Mouse (Mus musculus) hindbrain, embryonic 10.5 days (tissue): ENCODE measurements around the gene Raet1d. TPM values are rescaled to one million over a fixed set of nuclear protein-coding genes. Genes with fewer than 3 reads are reported as not detected.
"Not testable (repeated sequence)": the region's sequence is repeated elsewhere in the genome, so short reads cannot be mapped to it uniquely, and the experiment has no call there.

ENCODE experiments used
- DNase-seq: peaks from one replicate; pipeline ENCODE4 v3.0.0-alpha.2; 2017; ENCODE audit warnings: low spot score
- H3K27ac ChIP-seq: fragments of 300-500 bp; sonication (generic); 2 replicates; pipeline ENCODE4 v1.5.1; 2016; ENCODE audit warnings: mild to moderate bottlenecking, moderate library complexity
- H3K27me3 ChIP-seq: fragments of 300-500 bp; sonication (generic); 2 replicates; pipeline ENCODE4 v1.6.1; 2016; ENCODE audit warnings: mild to moderate bottlenecking; ENCODE audit not compliant: poor library complexity, insufficient read depth, severe bottlenecking
- H3K36me3 ChIP-seq: fragments of 300-500 bp; sonication (generic); 2 replicates; pipeline ENCODE4 v1.6.1; 2016; ENCODE audit warnings: mild to moderate bottlenecking, moderate library complexity
- H3K4me1 ChIP-seq: fragments of 300-500 bp; sonication (generic); replicated peaks from 2 replicates; pipeline ENCODE4 v1.6.1; 2016; ENCODE audit warnings: mild to moderate bottlenecking
- H3K4me3 ChIP-seq: fragments of 300-500 bp; sonication (generic); 2 replicates; pipeline ENCODE4 v1.5.1; 2016; ENCODE audit warnings: mild to moderate bottlenecking, moderate library complexity
- H3K9me3 ChIP-seq: fragments of 300-500 bp; sonication (generic); 2 replicates; pipeline ENCODE4 v1.6.1; 2016; ENCODE audit warnings: mild to moderate bottlenecking, moderate library complexity
- WGBS: fragments of 180-500 bp; shearing (Covaris S2); methylation state at CpG from one replicate; pipeline ENCODE4 v1.1.7; 2016; 5-methylcytosine and 5-hydroxymethylcytosine counted together
- polyA plus RNA-seq: library from polyadenylated mRNA; unstranded; fragments of >200 nt; fragmentation: Nextera tagmentation; extraction: Ambion mirVana; gene quantifications from 2 replicates; pipeline ENCODE4 v1.2.1, GENCODE M21; 2016

The Raet1d gene
- polyA plus RNA-seq = 16.0 and 16.5 TPM in 2 replicates

- DNase-seq, H3K4me1 ChIP-seq, H3K4me3 ChIP-seq, H3K9me3 ChIP-seq, H3K27ac ChIP-seq, H3K36me3 ChIP-seq, H3K27me3 ChIP-seq: not testable (repeated sequence)
- 75% methylated on average over 3 of the region's 3 CpGs for WGBS
Observed at GRCm38 (mm10) chr10:22360252-22360651, at the start of gene Raet1d. Raet1d (plus strand) TSS chr10:22360552.

GRCm38 (mm10) chr10:22322858-22323257 lies 37.5 kb upstream of the Raet1d start:
- no peak overlapping the region for H3K27ac ChIP-seq
- no peaks in the 10 kb centered on the region for H3K36me3 ChIP-seq
- WGBS = 93% methylated on average over 2 of the region's 2 CpGs
- no peak for DNase-seq
- H3K4me1 ChIP-seq = no peaks in the 10 kb centered on the region
- H3K9me3 ChIP-seq = no peaks in the 10 kb centered on the region
- no peaks in the 10 kb centered on the region for H3K27me3 ChIP-seq
- H3K4me3 ChIP-seq = no peak overlapping the region

DNA sequence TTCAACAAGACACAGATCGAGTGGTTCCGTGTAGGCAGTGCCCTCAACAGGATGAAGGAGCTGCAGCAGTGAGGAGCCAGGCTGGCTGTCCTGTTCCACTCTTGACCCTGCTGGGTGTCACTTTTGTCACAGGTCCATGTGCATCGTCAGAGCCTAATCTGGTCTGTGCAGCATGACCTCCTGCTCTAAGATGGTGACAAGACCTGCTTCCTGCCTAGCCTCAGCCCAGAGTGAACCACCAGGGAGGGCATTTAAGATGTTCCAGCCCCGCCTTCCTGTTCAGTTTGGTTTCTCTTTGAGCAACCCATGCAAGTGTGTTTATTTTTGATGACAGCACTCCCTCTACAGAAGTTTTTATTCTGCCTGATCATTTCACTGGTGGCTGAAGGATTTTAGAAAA lies 14.6 kb upstream of the Raet1d start:
- not testable (repeated sequence) for H3K27me3 ChIP-seq, H3K27ac ChIP-seq, H3K4me3 ChIP-seq, H3K36me3 ChIP-seq, H3K4me1 ChIP-seq, DNase-seq, H3K9me3 ChIP-seq
- whole genome bisulfite sequencing = 82% methylated on average over 4 of the region's 4 CpGs

DNA sequence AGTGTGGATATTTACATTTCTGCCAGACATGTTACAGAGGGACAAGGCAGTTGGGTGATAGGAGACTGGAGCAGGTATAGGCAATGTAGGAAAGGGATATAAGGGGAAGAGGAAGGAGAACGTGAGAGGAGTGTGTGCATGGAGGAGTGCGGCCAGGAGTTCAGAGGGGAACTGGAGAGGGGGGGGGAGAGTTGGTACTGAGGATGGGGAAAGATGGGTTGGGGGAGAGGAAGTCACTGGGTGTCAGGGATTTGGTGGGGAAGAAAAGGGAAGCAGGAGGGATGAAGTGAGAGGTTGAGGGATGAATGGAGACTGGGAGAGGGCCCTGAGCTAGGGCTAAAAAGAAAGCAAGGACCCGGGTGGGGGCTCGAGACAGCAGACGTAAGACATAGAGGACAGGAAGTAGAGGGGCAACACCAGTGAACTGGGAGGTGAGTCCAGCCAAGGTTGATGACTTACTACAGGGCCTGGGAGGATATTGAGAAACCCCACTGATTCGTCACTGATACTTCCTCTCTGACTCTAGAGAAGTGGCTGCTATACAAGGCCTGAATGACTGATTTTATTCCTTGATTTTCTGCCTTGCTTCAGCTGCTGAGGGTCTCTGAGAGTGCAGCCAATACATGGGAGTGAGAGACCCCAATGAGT lies 6.7 kb upstream of the Raet1d start:
- not testable (repeated sequence) for H3K4me1 ChIP-seq, H3K9me3 ChIP-seq, H3K4me3 ChIP-seq, H3K36me3 ChIP-seq, H3K27ac ChIP-seq, H3K27me3 ChIP-seq, DNase-seq
- WGBS = 84% methylated on average over 6 of the region's 6 CpGs

DNA sequence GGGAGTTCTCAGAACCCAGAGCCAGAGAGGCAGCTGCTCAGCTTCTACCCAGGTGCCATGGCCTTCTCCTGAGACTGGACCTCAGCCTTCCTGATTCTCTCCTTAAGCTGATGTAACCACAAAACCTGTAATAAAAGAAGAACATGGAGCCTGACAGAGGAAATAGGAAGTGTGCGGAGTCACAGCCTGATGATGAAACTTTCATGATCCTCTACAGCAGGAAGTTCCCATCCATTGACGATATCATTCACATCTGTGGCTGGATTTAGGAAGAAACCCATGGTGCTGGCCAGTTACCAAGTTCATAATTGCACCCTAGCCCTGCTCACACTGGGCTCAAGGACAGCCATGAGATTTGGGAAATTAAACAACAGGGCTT lies 6.2 kb upstream of the Raet1d start:
- DNase-seq, H3K9me3 ChIP-seq, H3K36me3 ChIP-seq, H3K4me1 ChIP-seq, H3K4me3 ChIP-seq, H3K27me3 ChIP-seq, H3K27ac ChIP-seq: not testable (repeated sequence)
- 85% methylated on average over 2 of the region's 2 CpGs for WGBS

- not testable (repeated sequence) for H3K36me3 ChIP-seq, H3K9me3 ChIP-seq, H3K4me3 ChIP-seq, DNase-seq, H3K27ac ChIP-seq, H3K27me3 ChIP-seq, H3K4me1 ChIP-seq
- 78% methylated on average over 1 of the region's 1 CpGs for WGBS
Observed at GRCm38 (mm10) chr10:22357373-22357772, 3.0 kb upstream of the Raet1d start.

GRCm38 (mm10) chr10:22360957-22361356 lies 605 bp downstream of the Raet1d start:
- not testable (repeated sequence) for H3K4me3 ChIP-seq, H3K27ac ChIP-seq, DNase-seq, H3K4me1 ChIP-seq, H3K27me3 ChIP-seq, H3K36me3 ChIP-seq, H3K9me3 ChIP-seq
- WGBS = 41% methylated on average over 2 of the region's 2 CpGs

DNA sequence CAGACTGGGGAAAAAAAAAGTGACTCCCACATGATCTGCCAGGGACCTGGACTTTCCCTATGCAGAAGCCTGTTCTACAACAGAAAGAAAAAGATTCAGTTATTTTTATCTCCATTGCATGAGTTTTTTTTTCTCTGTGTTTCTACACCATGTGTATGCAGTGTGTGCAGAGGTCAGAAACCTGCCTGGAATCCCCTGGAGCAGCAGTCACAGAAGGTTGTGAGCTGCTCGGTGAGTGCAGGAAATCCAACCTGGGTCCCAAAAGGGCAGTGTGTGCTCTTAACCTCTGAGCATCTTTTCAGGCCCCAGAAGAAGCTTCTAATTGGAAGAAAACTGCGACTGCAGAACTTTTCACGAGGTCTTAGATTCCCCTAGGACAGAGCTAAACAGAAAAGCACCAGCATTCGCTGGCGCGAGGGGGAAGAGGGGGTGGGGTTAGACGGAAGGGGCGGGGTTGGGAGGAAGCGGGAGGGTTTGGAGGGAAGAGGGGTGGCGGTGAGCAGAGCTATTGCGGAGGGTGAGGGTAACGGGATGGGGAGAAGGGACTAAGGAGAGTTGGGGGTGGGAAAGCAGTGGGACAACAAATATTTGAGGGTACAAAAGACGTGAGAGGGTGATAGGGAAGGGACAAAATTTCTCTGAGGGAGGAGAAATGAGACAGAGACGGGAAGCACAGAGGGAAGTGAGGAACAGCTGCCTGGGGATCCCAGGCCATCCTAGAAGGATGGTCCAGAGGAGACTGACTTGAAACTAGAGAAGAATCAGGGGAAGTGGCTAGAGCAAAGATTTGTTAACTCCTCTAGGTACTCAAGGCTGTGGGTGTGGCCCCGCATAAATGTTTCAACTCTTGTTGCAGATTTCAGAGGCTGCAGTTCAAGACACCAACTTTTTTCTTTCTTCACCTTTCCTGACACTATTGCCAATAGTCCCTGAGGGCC lies 1.3 kb downstream of the Raet1d start:
- H3K36me3 ChIP-seq, H3K4me1 ChIP-seq: not testable (repeated sequence)

GRCm38 (mm10) chr10:22362466-22362865 lies 2.1 kb downstream of the Raet1d start:
- 90% methylated on average over 2 of the region's 2 CpGs for WGBS
- H3K4me1 ChIP-seq, H3K4me3 ChIP-seq, H3K9me3 ChIP-seq, DNase-seq, H3K36me3 ChIP-seq, H3K27ac ChIP-seq, H3K27me3 ChIP-seq: not testable (repeated sequence)

More for the DNA sequence above, 1.3 kb downstream of the Raet1d start:
- H3K4me3 ChIP-seq = peak overlapping the region; percentile 34; the same call in 1 of the 2 replicates
- H3K9me3 ChIP-seq, H3K27me3 ChIP-seq: not testable (repeated sequence)
- 0 out of 2 replicates have a peak overlapping the region, but pooled peaks have one; percentile 56 for H3K27ac ChIP-seq
- 3% methylated on average over 11 of the region's 15 CpGs for whole genome bisulfite sequencing
- DNase-seq = peak; percentile 27

- H3K36me3 ChIP-seq, H3K9me3 ChIP-seq, H3K27ac ChIP-seq, H3K4me3 ChIP-seq, DNase-seq, H3K27me3 ChIP-seq, H3K4me1 ChIP-seq: not testable (repeated sequence)
- WGBS = 86% methylated on average over 2 of the region's 2 CpGs
Observed at GRCm38 (mm10) chr10:22364915-22365314, 4.6 kb downstream of the Raet1d start.

DNA sequence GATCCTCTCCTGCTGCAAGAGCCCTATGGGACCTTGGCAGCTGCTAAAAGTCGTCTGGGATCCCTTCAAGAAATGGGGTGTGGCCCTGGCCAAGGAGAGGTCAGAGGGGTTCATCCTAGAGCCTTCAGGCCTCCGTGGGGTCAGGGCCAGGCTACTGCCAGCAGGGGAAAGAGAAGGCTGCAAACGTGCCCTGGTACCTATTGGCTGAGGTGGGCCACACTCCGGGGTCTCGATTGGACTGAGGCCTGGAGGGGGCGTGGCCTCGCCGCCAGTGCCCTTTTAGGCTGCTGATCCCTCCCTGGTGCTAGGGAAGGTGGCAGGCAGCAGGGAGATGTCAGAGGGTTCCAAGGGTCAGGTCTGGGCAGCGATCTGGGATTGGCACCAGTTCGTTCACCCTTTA lies 20.9 kb downstream of the Raet1d start:
- WGBS = 8% methylated on average over 10 of the region's 10 CpGs

GRCm38 (mm10) chr10:22390146-22390545 lies 29.8 kb downstream of the Raet1d start:
- not testable (repeated sequence) for H3K4me3 ChIP-seq, DNase-seq, H3K27ac ChIP-seq, H3K4me1 ChIP-seq, H3K36me3 ChIP-seq, H3K27me3 ChIP-seq, H3K9me3 ChIP-seq
- 85% methylated on average over 7 of the region's 7 CpGs for WGBS

More for the DNA sequence above, 20.9 kb downstream of the Raet1d start:
- H3K4me3 ChIP-seq = peak overlapping the region; percentile 24; the same call in 1 of the 2 replicates
- not testable (repeated sequence) for DNase-seq, H3K36me3 ChIP-seq, H3K27ac ChIP-seq, H3K27me3 ChIP-seq, H3K9me3 ChIP-seq, H3K4me1 ChIP-seq

DNA sequence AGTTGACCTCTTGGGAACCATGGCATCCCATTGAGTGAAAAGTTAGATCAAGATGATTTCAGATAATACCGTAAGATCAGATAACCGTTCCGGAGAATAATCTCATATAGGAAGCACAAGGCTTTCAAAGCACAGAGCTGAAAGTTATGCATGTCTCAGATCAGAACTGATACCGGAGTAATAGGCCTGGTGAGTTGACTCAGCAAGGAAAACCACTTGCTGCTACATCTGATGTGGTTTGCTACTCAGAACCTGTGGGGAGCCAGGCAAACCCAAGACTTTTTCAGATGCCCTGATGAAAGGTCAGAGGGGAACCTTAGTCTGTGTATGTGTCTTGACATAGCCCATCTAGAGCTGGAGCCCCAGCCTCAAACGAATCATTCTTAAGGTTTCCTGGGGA lies 31.3 kb downstream of the Raet1d start:
- H3K27ac ChIP-seq, H3K4me3 ChIP-seq: not testable (repeated sequence)
- WGBS = 89% methylated on average over 5 of the region's 5 CpGs

More for the DNA sequence above, 31.3 kb downstream of the Raet1d start:
- H3K4me1 ChIP-seq, H3K36me3 ChIP-seq, H3K9me3 ChIP-seq, DNase-seq, H3K27me3 ChIP-seq: not testable (repeated sequence)
